In the genomic region with DNA sequence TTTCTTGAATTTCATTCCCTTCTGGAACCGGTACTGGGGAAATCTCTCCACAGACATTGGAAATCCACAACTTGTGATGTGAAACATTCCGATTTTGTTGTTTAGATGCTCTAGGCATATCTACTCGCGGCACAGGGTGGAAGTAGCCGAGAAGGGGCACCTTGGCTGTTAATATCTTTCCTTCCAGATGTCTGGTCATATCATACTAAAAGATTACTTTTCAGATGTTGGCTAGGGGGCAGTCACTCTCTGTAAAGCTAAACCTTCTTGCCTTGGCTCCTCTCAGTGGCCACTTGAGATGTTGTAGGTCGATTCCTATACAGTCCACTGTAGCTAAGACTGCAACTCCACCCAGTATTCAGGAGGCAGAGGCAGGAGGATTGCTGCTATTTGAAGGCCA, we compare ENCODE assay signal across 16 mouse cellular contexts.
"Had no signal": no experiment of that assay in that cellular context is flagged by ENCODE, and none has a peak within 500 bp of the region (broad histone marks: within the 10 kb centered on the region; RNA-seq: fewer than 3 reads in every experiment).

No protein-coding gene starts in this region.

- H3K9ac ChIP-seq: limb, embryonic 13.5 days; midbrain, embryonic 15.5 days; neural tube, embryonic 12.5 days; stomach, embryonic 15.5 days had no signal

- DNase-seq: kidney, adult 8-10 months; kidney, postnatal 4 days; left cerebral cortex, postnatal 4 days; lung, adult 18-20 months; lung, postnatal 36 days; retina, postnatal 1 day; thymus, adult 2 months; thymus, postnatal 25 days had no signal

- H3K4me3 ChIP-seq: layer of hippocampus, adult 2 months; limb, embryonic 13.5 days; midbrain, embryonic 15.5 days; neural tube, embryonic 12.5 days; stomach, embryonic 15.5 days had no signal

- H3K9me3 ChIP-seq: limb, embryonic 13.5 days; midbrain, embryonic 15.5 days; neural tube, embryonic 12.5 days; stomach, embryonic 15.5 days had no signal

- ATAC-seq: intestine, postnatal 0 days; midbrain, embryonic 15.5 days had no signal

- H3K27ac ChIP-seq: kidney, postnatal 0 days; layer of hippocampus, adult 2 months; limb, embryonic 13.5 days; midbrain, embryonic 15.5 days; neural tube, embryonic 12.5 days; stomach, embryonic 15.5 days had no signal

- H3K27me3 ChIP-seq: limb, embryonic 13.5 days; midbrain, embryonic 15.5 days; neural tube, embryonic 12.5 days; stomach, embryonic 15.5 days had no signal

- H3K4me1 ChIP-seq: limb, embryonic 13.5 days; midbrain, embryonic 15.5 days; neural tube, embryonic 12.5 days; stomach, embryonic 15.5 days had no signal

- H3K4me2 ChIP-seq: limb, embryonic 13.5 days; midbrain, embryonic 11.5 days; midbrain, embryonic 15.5 days; neural tube, embryonic 12.5 days; stomach, embryonic 15.5 days had no signal
